In the genomic region with DNA sequence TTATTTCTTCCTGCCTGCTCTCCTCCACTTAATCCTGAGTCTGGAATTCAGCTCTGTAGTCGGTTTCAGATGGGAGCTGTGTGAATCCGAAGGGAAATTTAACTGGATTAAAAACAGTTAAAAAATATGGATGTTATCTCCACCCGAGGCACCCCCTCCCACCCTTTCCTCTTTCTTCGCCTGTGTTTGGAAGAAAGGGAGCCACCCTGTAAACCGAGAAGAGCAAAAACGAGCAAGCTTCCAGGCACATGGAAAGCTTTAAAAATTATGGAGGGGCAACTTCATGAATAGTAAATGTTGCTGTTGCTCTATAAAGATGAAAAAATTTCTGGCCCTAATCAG, we compare ENCODE assay signal across 9 mouse cellular contexts. TPM values are rescaled to one million over a fixed set of nuclear protein-coding genes. Genes with fewer than 3 reads are reported as not detected.
DNase-seq lines count a peak whose midpoint lies in the region; ATAC-seq lines count a peak whose summit lies in the region.
"Had no signal": no experiment of that assay in that cellular context is flagged by ENCODE, and none has a peak within 500 bp of the region (broad histone marks: within the 10 kb centered on the region; RNA-seq: fewer than 3 reads in every experiment).

No protein-coding gene starts in this region.

- no peak for ATAC-seq in heart, embryonic 13.5 days (ENCODE audit: extremely low read depth, insufficient number of reproducible peaks, low FRiP score, low TSS enrichment)
- ATAC-seq in embryonic facial prominence, embryonic 11.5 days (replicated peaks; ENCODE audit: insufficient number of reproducible peaks, low FRiP score, low TSS enrichment, low read depth): no peak
- ATAC-seq in hindbrain, embryonic 15.5 days (ENCODE audit: low FRiP score, low read depth): no peak
- ATAC-seq in midbrain, embryonic 12.5 days (ENCODE audit: low FRiP score, low read depth): no peak
- no peak for ATAC-seq in megakaryocyte progenitor cell, adult 5-6 weeks (replicated peaks; ENCODE audit: poor library complexity)

- no peaks in the 10 kb centered on the region for H3K9me3 ChIP-seq in heart, embryonic 13.5 days
- H3K9me3 ChIP-seq in embryonic facial prominence, embryonic 11.5 days (replicated peaks; ENCODE audit: control insufficient read depth, low read length): no peaks in the 10 kb centered on the region
- H3K9me3 ChIP-seq in hindbrain, embryonic 15.5 days: no peaks in the 10 kb centered on the region
- no peaks in the 10 kb centered on the region for H3K9me3 ChIP-seq in midbrain, embryonic 12.5 days

- H3K4me2 ChIP-seq in heart, embryonic 13.5 days: peak overlapping the region; percentile 75
- peak overlapping the region; percentile 57 for H3K4me2 ChIP-seq in embryonic facial prominence, embryonic 11.5 days (ENCODE audit: low read depth, low read length)
- peak overlapping the region; percentile 90 for H3K4me2 ChIP-seq in hindbrain, embryonic 15.5 days
- H3K4me2 ChIP-seq in midbrain, embryonic 12.5 days (replicated peaks): peak overlapping the region; percentile 75

- H3K27ac ChIP-seq in heart, embryonic 13.5 days (replicated peaks): peak overlapping the region; percentile 73
- H3K27ac ChIP-seq in embryonic facial prominence, embryonic 11.5 days (replicated peaks; ENCODE audit: low read depth, low read length): no peak overlapping the region
- no peak overlapping the region for H3K27ac ChIP-seq in hindbrain, embryonic 15.5 days (replicated peaks)
- no peak overlapping the region for H3K27ac ChIP-seq in midbrain, embryonic 12.5 days (replicated peaks)

- peaks cover 68% of the 10 kb centered on the region for H3K4me1 ChIP-seq in heart, embryonic 13.5 days
- no peaks in the 10 kb centered on the region for H3K4me1 ChIP-seq in embryonic facial prominence, embryonic 11.5 days (ENCODE audit: control insufficient read depth, insufficient read depth, low read length)
- H3K4me1 ChIP-seq in hindbrain, embryonic 15.5 days (replicated peaks): peaks cover 10% of the 10 kb centered on the region
- H3K4me1 ChIP-seq in midbrain, embryonic 12.5 days: peaks cover 10% of the 10 kb centered on the region; the same call in 1 of the 2 replicates

- H3K36me3 ChIP-seq in heart, embryonic 13.5 days: peaks cover 8% of the 10 kb centered on the region
- H3K36me3 ChIP-seq in embryonic facial prominence, embryonic 11.5 days (replicated peaks; ENCODE audit: control insufficient read depth, insufficient read depth, low read depth, low read length): no peaks in the 10 kb centered on the region
- H3K36me3 ChIP-seq in hindbrain, embryonic 15.5 days: no peaks in the 10 kb centered on the region
- no peaks in the 10 kb centered on the region for H3K36me3 ChIP-seq in midbrain, embryonic 12.5 days

- intact Hi-C loops in heart, postnatal 36 days (cut with DNase I): loop anchor here (2.0 to 10.0 kb wide), 6 partner anchors 17 to 1273 kb away; a partner anchor contains a TSS

- no peak for DNase-seq in heart, postnatal 36 days
- DNase-seq in embryonic facial prominence, embryonic 11.5 days (ENCODE audit: low spot score): peak; percentile 43
- DNase-seq in right cerebral cortex, adult 2 months (ENCODE audit: low spot score in 2 of 2): no peak
- no peak for DNase-seq in right cerebral cortex, postnatal 36 days (ENCODE audit: low spot score in 2 of 2)

- no peaks in the 10 kb centered on the region for H3K27me3 ChIP-seq in heart, embryonic 13.5 days (replicated peaks)
- H3K27me3 ChIP-seq in embryonic facial prominence, embryonic 11.5 days (ENCODE audit: control insufficient read depth, insufficient read depth, low read length): no peaks in the 10 kb centered on the region
- no peaks in the 10 kb centered on the region for H3K27me3 ChIP-seq in hindbrain, embryonic 15.5 days
- H3K27me3 ChIP-seq in midbrain, embryonic 12.5 days: peaks cover 12% of the 10 kb centered on the region; the same call in 1 of the 2 replicates

- WGBS in heart, embryonic 13.5 days: 8% methylated on average over 6 of the region's 6 CpGs
- 7% methylated on average over 6 of the region's 6 CpGs for WGBS in embryonic facial prominence, embryonic 11.5 days
- 39% methylated on average over 6 of the region's 6 CpGs for WGBS in hindbrain, embryonic 15.5 days
- 9% methylated on average over 6 of the region's 6 CpGs for WGBS in midbrain, embryonic 12.5 days

- peak overlapping the region; percentile 86 for H3K9ac ChIP-seq in heart, embryonic 13.5 days
- H3K9ac ChIP-seq in embryonic facial prominence, embryonic 11.5 days (replicated peaks; ENCODE audit: low read length): peak overlapping the region; percentile 57
- 0 out of 2 replicates have a peak overlapping the region, but pooled peaks have one; percentile 30 for H3K9ac ChIP-seq in hindbrain, embryonic 15.5 days
- H3K9ac ChIP-seq in midbrain, embryonic 12.5 days (replicated peaks): no peak overlapping the region

- H3K4me3 ChIP-seq in heart, embryonic 13.5 days: peak overlapping the region; percentile 63
- H3K4me3 ChIP-seq in embryonic facial prominence, embryonic 11.5 days (ENCODE audit: low read depth, low read length): peak overlapping the region; percentile 49
- peak overlapping the region; percentile 55 for H3K4me3 ChIP-seq in hindbrain, embryonic 15.5 days
- peak overlapping the region; percentile 50 for H3K4me3 ChIP-seq in midbrain, embryonic 12.5 days

RNA-seq across cellular contexts. Expression of a gene that starts 57.4 kb away (rescaled TPM):
- not detected in 2 replicates for polyA plus RNA-seq in heart, embryonic 13.5 days (2015; fragmentation: Nextera tagmentation; extraction: Ambion mirVana)
- total RNA-seq in heart, postnatal 36 days (2021): not detected
- polyA plus RNA-seq in embryonic facial prominence, embryonic 11.5 days (2014; fragmentation: Nextera tagmentation; extraction: Ambion mirVana): not detected in 2 replicates
- polyA plus RNA-seq in hindbrain, embryonic 15.5 days (2015; fragmentation: Nextera tagmentation; extraction: Ambion mirVana): not detected in 2 replicates
- polyA plus RNA-seq in midbrain, embryonic 12.5 days (2016; fragmentation: Nextera tagmentation; extraction: Ambion mirVana): 0.27 TPM in 1 of 2 replicates, not detected in the other
- total RNA-seq in megakaryocyte progenitor cell, adult 5-6 weeks (2015): not detected in 2 replicates
- total RNA-seq in megakaryocyte progenitor cell, adult 5-6 weeks (2017): not detected in 2 replicates
- total RNA-seq: gastrocnemius, adult 18-20 months had no signal
